Mouse (Mus musculus): ENCODE measurements around the gene Eif2ak4. TPM values are rescaled to one million over a fixed set of nuclear protein-coding genes. Genes with fewer than 3 reads are reported as not detected.

Gene Eif2ak4
- polyA plus RNA-seq, 1 experiment from 2014 or later, result 7.5 TPM

GRCm38 (mm10) chr2:118478833-118479549 is 90.6 kb downstream of the Eif2ak4 start:
- no peaks in the 10 kb centered on the region for H3K9me3 ChIP-seq
- H3K36me3 ChIP-seq, result peaks cover 33% of the 10 kb centered on the region
- H3K4me1 ChIP-seq (replicated peaks), result peaks cover 14% of the 10 kb centered on the region
- no peak; the same call in 1 of the 2 replicates for ATAC-seq
- peak overlapping the region; percentile 84 for H3K27ac ChIP-seq
- no peaks in the 10 kb centered on the region for H3K27me3 ChIP-seq
- peak overlapping the region; percentile 96 for H3K4me3 ChIP-seq (replicated peaks)
- 4% methylated on average over 44 of the region's 52 CpGs for WGBS
- peak overlapping the region; percentile 96 for H3K9ac ChIP-seq (replicated peaks)
- H3K4me2 ChIP-seq (replicated peaks), result peak overlapping the region; percentile 87

GRCm38 (mm10) chr2:118479550-118479909 is 91.1 kb downstream of the Eif2ak4 start, which contains the start of gene Srp14:
Srp14 (minus strand) TSS chr2:118479711.
- Histone ChIP-seq H3K36me3 (peaks cover 28% of the 10 kb centered on the region), H3K4me2 (replicated peaks) (peak within 1 kb of the TSS; percentile 87)

GRCm38 (mm10) chr2:118480886-118481285 is 92.5 kb downstream of the Eif2ak4 start:
- WGBS, result 94% methylated on average over 7 of the region's 7 CpGs
- H3K9me3 ChIP-seq, result no peaks in the 10 kb centered on the region
- H3K27me3 ChIP-seq, result no peaks in the 10 kb centered on the region
- H3K4me3 ChIP-seq (replicated peaks), result no peak overlapping the region
- ATAC-seq, result no peak
- no peak overlapping the region for H3K4me2 ChIP-seq (replicated peaks)
- H3K9ac ChIP-seq (replicated peaks), result no peak overlapping the region
- peaks cover 14% of the 10 kb centered on the region for H3K4me1 ChIP-seq (replicated peaks)
- peaks cover 16% of the 10 kb centered on the region for H3K36me3 ChIP-seq
- no peak overlapping the region for H3K27ac ChIP-seq

More at GRCm38 (mm10) chr2:118479550-118479909, 91.1 kb downstream of the Eif2ak4 start, which contains the start of gene Srp14:
- Histone ChIP-seq H3K9me3 (no peaks in the 10 kb centered on the region), H3K4me3 (replicated peaks) (peak within 1 kb of the TSS; percentile 96), H3K9ac (replicated peaks) (peak within 1 kb of the TSS; percentile 96), H3K27ac (peak within 1 kb of the TSS; percentile 84), H3K4me1 (replicated peaks) (peaks cover 14% of the 10 kb centered on the region), H3K27me3 (no peaks in the 10 kb centered on the region)
- ATAC-seq, result peak; percentile 98
- WGBS, result under 1% methylated on average over 35 of the region's 35 CpGs

- Histone ChIP-seq H3K9me3 (no peaks in the 10 kb centered on the region), H3K4me2 (replicated peaks) (no peak overlapping the region), H3K4me1 (replicated peaks) (peaks cover 9% of the 10 kb centered on the region), H3K4me3 (replicated peaks) (no peak overlapping the region), H3K36me3 (no peaks in the 10 kb centered on the region), H3K27ac (no peak overlapping the region), H3K27me3 (no peaks in the 10 kb centered on the region), H3K9ac (replicated peaks) (no peak overlapping the region)
- WGBS, result 82% methylated on average over 5 of the region's 5 CpGs
- no peak for ATAC-seq
These were observed 94.6 kb downstream of the Eif2ak4 start for GRCm38 (mm10) chr2:118483032-118483431.

GRCm38 (mm10) chr2:118484386-118484898 is 96.0 kb downstream of the Eif2ak4 start:
- no peak for ATAC-seq
- no peaks in the 10 kb centered on the region for H3K4me1 ChIP-seq (replicated peaks)
- H3K36me3 ChIP-seq, result no peaks in the 10 kb centered on the region
- H3K4me2 ChIP-seq (replicated peaks), result no peak overlapping the region
- H3K9me3 ChIP-seq, result no peaks in the 10 kb centered on the region
- H3K9ac ChIP-seq (replicated peaks), result no peak overlapping the region
- 86% methylated on average over 9 of the region's 9 CpGs for WGBS
- no peaks in the 10 kb centered on the region for H3K27me3 ChIP-seq
- no peak overlapping the region for H3K27ac ChIP-seq
- no peak overlapping the region for H3K4me3 ChIP-seq (replicated peaks)

GRCm38 (mm10) chr2:118485415-118485814 is 97.0 kb downstream of the Eif2ak4 start:
- H3K9me3 ChIP-seq, result no peaks in the 10 kb centered on the region
- no peak for ATAC-seq
- WGBS, result 86% methylated on average over 3 of the region's 3 CpGs
- H3K27ac ChIP-seq, result no peak overlapping the region
- H3K36me3 ChIP-seq, result no peaks in the 10 kb centered on the region
- no peak overlapping the region for H3K4me2 ChIP-seq (replicated peaks)
- H3K4me3 ChIP-seq (replicated peaks), result no peak overlapping the region
- H3K4me1 ChIP-seq (replicated peaks), result peaks cover 6% of the 10 kb centered on the region; the same call in 1 of the 2 replicates
- no peak overlapping the region for H3K9ac ChIP-seq (replicated peaks)
- no peaks in the 10 kb centered on the region for H3K27me3 ChIP-seq

GRCm38 (mm10) chr2:118486933-118487332 is 98.5 kb downstream of the Eif2ak4 start:
- Histone ChIP-seq H3K36me3 (no peaks in the 10 kb centered on the region), H3K4me1 (replicated peaks) (peaks cover 7% of the 10 kb centered on the region; the same call in 1 of the 2 replicates), H3K27me3 (no peaks in the 10 kb centered on the region), H3K9me3 (no peaks in the 10 kb centered on the region), H3K4me2 (replicated peaks) (no peak overlapping the region), H3K27ac (no peak overlapping the region), H3K4me3 (replicated peaks) (no peak overlapping the region), H3K9ac (replicated peaks) (no peak overlapping the region)
- peak; percentile 49 for ATAC-seq
- 17% methylated on average over 12 of the region's 12 CpGs for WGBS

GRCm38 (mm10) chr2:118487806-118488205 is 99.4 kb downstream of the Eif2ak4 start:
- H3K27ac ChIP-seq, result no peak overlapping the region
- no peak overlapping the region for H3K4me2 ChIP-seq (replicated peaks)
- peaks cover 7% of the 10 kb centered on the region; the same call in 1 of the 2 replicates for H3K4me1 ChIP-seq (replicated peaks)
- H3K9me3 ChIP-seq, result no peaks in the 10 kb centered on the region
- no peak overlapping the region for H3K9ac ChIP-seq (replicated peaks)
- H3K36me3 ChIP-seq, result no peaks in the 10 kb centered on the region
- no peak for ATAC-seq
- no peak overlapping the region for H3K4me3 ChIP-seq (replicated peaks)
- WGBS, result 68% methylated on average over 3 of the region's 3 CpGs
- H3K27me3 ChIP-seq, result no peaks in the 10 kb centered on the region

GRCm38 (mm10) chr2:118490241-118491091 is 102.0 kb downstream of the Eif2ak4 start:
- Histone ChIP-seq H3K4me3 (replicated peaks) (no peak overlapping the region), H3K9ac (replicated peaks) (0 out of 2 replicates have a peak overlapping the region, but pooled peaks have one; percentile 14), H3K27ac (no peak overlapping the region; the same call in 1 of the 2 replicates), H3K9me3 (no peaks in the 10 kb centered on the region), H3K4me1 (replicated peaks) (peaks cover 7% of the 10 kb centered on the region; the same call in 1 of the 2 replicates), H3K27me3 (no peaks in the 10 kb centered on the region), H3K4me2 (replicated peaks) (no peak overlapping the region), H3K36me3 (no peaks in the 10 kb centered on the region)
- no peak for ATAC-seq
- 48% methylated on average over 12 of the region's 12 CpGs for WGBS

GRCm38 (mm10) chr2:118491281-118491731 is 102.9 kb downstream of the Eif2ak4 start:
- 52% methylated on average over 5 of the region's 5 CpGs for WGBS
- H3K27ac ChIP-seq, result no peak overlapping the region
- H3K36me3 ChIP-seq, result no peaks in the 10 kb centered on the region
- no peaks in the 10 kb centered on the region for H3K27me3 ChIP-seq
- no peak overlapping the region for H3K4me3 ChIP-seq (replicated peaks)
- H3K4me2 ChIP-seq (replicated peaks), result no peak overlapping the region
- no peaks in the 10 kb centered on the region for H3K9me3 ChIP-seq
- peaks cover 7% of the 10 kb centered on the region; the same call in 1 of the 2 replicates for H3K4me1 ChIP-seq (replicated peaks)
- ATAC-seq, result no peak
- H3K9ac ChIP-seq (replicated peaks), result no peak overlapping the region

GRCm38 (mm10) chr2:118491741-118492395 is 103.5 kb downstream of the Eif2ak4 start:
- no peak for ATAC-seq
- WGBS, result 82% methylated on average over 4 of the region's 4 CpGs

More at GRCm38 (mm10) chr2:118491741-118492395, 103.5 kb downstream of the Eif2ak4 start:
- no peaks in the 10 kb centered on the region for H3K27me3 ChIP-seq
- H3K27ac ChIP-seq, result no peak overlapping the region
- H3K4me1 ChIP-seq (replicated peaks), result peaks cover 7% of the 10 kb centered on the region; the same call in 1 of the 2 replicates
- no peaks in the 10 kb centered on the region for H3K36me3 ChIP-seq
- no peak overlapping the region for H3K4me2 ChIP-seq (replicated peaks)
- no peak overlapping the region for H3K9ac ChIP-seq (replicated peaks)
- no peaks in the 10 kb centered on the region for H3K9me3 ChIP-seq
- no peak overlapping the region for H3K4me3 ChIP-seq (replicated peaks)
